Mouse (Mus musculus) midbrain, embryonic 13.5 days (tissue): ENCODE results near the gene C2. TPM values are rescaled to one million over a fixed set of nuclear protein-coding genes. Genes with fewer than 3 reads are reported as not detected.

Source experiments
- ATAC-seq: fragments of 200-750 bp; cut with Nextera tagmentation; 2 replicates; pipeline ENCODE4 v1.8.0; 2017; ENCODE audit warnings: mild to moderate bottlenecking, moderate TSS enrichment, moderate library complexity
- H3K27ac ChIP-seq: fragments of 300-500 bp; sonication (generic); 2 replicates; pipeline ENCODE4 v1.5.1; 2015; ENCODE audit warnings: inconsistent platforms, mild to moderate bottlenecking, moderate library complexity
- H3K27me3 ChIP-seq: fragments of 300-500 bp; sonication (generic); 2 replicates; pipeline ENCODE4 v1.6.1; 2015; ENCODE audit warnings: mild to moderate bottlenecking, inconsistent platforms
- H3K36me3 ChIP-seq: fragments of 300-500 bp; sonication (generic); 2 replicates; pipeline ENCODE4 v1.6.1; 2015; ENCODE audit warnings: mild to moderate bottlenecking, inconsistent platforms
- H3K4me1 ChIP-seq: fragments of 300-500 bp; sonication (generic); replicated peaks from 2 replicates; pipeline ENCODE4 v1.6.1; 2015; ENCODE audit warnings: inconsistent platforms
- H3K4me2 ChIP-seq: fragments of 300-500 bp; sonication (generic); replicated peaks from 2 replicates; pipeline ENCODE4 v1.6.1; 2015; ENCODE audit warnings: moderate library complexity, mild to moderate bottlenecking, inconsistent platforms
- H3K4me3 ChIP-seq: fragments of 300-500 bp; sonication (generic); replicated peaks from 2 replicates; pipeline ENCODE4 v1.5.1; 2015; ENCODE audit warnings: mild to moderate bottlenecking, inconsistent platforms
- H3K9ac ChIP-seq: fragments of 300-500 bp; sonication (generic); replicated peaks from 2 replicates; pipeline ENCODE4 v1.6.1; 2015; ENCODE audit warnings: mild to moderate bottlenecking, inconsistent platforms
- H3K9me3 ChIP-seq: fragments of 300-500 bp; sonication (generic); 2 replicates; pipeline ENCODE4 v1.6.1; 2016; ENCODE audit warnings: mild to moderate bottlenecking, inconsistent platforms
- WGBS: fragments of 180-500 bp; shearing (Covaris S2); methylation state at CpG from one replicate; pipeline ENCODE4 v1.1.7; 2015; 5-methylcytosine and 5-hydroxymethylcytosine counted together
- polyA plus RNA-seq: library from polyadenylated mRNA; unstranded; fragments of >200 nt; fragmentation: Nextera tagmentation; extraction: Ambion mirVana; gene quantifications from 2 replicates; pipeline ENCODE4 v1.2.1, GENCODE M21; 2015

The C2 gene
- polyA plus RNA-seq, 1 experiment from 2014 or later, result 1.2 TPM

DNA sequence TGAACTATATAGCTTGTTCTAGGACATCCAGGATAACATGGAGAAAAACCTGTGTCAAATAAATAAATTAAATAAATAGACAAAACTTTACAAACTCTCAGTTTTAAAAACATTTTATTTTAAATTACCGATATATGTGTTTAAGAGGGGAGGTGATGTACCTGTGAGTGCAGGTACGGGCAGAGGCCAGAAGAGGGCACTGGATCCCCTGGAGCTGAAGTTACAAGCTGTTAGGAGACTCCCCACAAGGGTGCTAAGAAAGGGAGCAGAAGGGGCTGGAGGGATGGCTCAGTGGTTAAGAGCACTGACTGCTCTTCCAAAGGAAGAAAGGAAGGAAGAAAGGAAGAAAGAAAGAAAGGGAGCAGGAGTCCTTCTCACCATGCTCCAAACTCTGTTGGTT is 6.7 kb downstream of the C2 start:
- Histone ChIP-seq H3K27ac (no peak overlapping the region), H3K9me3 (no peaks in the 10 kb centered on the region), H3K27me3 (no peaks in the 10 kb centered on the region), H3K36me3 (peaks cover 8% of the 10 kb centered on the region), H3K4me1 (peaks cover 21% of the 10 kb centered on the region), H3K4me3 (no peak overlapping the region), H3K9ac (no peak overlapping the region), H3K4me2 (no peak overlapping the region)
- no peak for ATAC-seq
- WGBS, result 95% methylated on average over 2 of the region's 2 CpGs

- H3K4me2 ChIP-seq, result no peak overlapping the region
- no peak overlapping the region for H3K27ac ChIP-seq
- no peak overlapping the region for H3K4me3 ChIP-seq
- no peak overlapping the region for H3K9ac ChIP-seq
- 87% methylated on average over 12 of the region's 12 CpGs for WGBS
- peaks cover 9% of the 10 kb centered on the region for H3K4me1 ChIP-seq
- no peak for ATAC-seq
- no peaks in the 10 kb centered on the region for H3K27me3 ChIP-seq
- no peaks in the 10 kb centered on the region for H3K9me3 ChIP-seq
- no peaks in the 10 kb centered on the region for H3K36me3 ChIP-seq
Measured at GRCm38 (mm10) chr17:34890074-34890743, 7.9 kb downstream of the C2 start.

- H3K4me3 ChIP-seq, result no peak overlapping the region
- no peak overlapping the region for H3K27ac ChIP-seq
- no peak overlapping the region for H3K4me2 ChIP-seq
- H3K36me3 ChIP-seq, result no peaks in the 10 kb centered on the region
- no peak overlapping the region for H3K9ac ChIP-seq
- no peak for ATAC-seq
- no peaks in the 10 kb centered on the region for H3K27me3 ChIP-seq
- 94% methylated on average over 5 of the region's 5 CpGs for WGBS
- H3K4me1 ChIP-seq, result no peaks in the 10 kb centered on the region
- no peaks in the 10 kb centered on the region for H3K9me3 ChIP-seq
Measured at GRCm38 (mm10) chr17:34887942-34888341, 10.1 kb downstream of the C2 start.

DNA sequence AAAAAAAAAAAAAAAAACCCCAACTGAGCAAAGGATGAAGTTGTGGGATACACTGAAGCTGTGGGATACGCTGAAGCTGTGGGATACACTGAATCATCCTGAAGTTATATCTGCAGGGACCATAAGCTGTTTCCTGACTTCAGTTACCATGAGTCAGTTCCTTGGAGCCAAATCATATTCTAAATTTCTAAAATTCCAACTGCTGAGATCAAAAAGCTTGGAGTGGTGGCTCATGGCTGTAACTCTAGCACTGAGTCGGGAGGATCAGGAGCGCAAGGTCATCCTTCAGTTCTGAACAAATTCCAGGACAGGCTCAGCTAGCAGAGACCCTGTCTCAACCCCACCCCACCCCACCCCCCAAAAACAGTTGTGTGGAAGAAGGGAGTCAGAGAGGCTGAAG is 12.4 kb downstream of the C2 start:
- H3K27ac ChIP-seq, result no peak overlapping the region
- 89% methylated on average over 3 of the region's 3 CpGs for WGBS
- H3K36me3 ChIP-seq, result no peaks in the 10 kb centered on the region
- ATAC-seq, result no peak
- H3K9me3 ChIP-seq, result no peaks in the 10 kb centered on the region
- H3K27me3 ChIP-seq, result peaks cover 12% of the 10 kb centered on the region
- H3K4me3 ChIP-seq, result no peak overlapping the region
- H3K4me2 ChIP-seq, result no peak overlapping the region
- no peak overlapping the region for H3K9ac ChIP-seq
- H3K4me1 ChIP-seq, result no peaks in the 10 kb centered on the region

DNA sequence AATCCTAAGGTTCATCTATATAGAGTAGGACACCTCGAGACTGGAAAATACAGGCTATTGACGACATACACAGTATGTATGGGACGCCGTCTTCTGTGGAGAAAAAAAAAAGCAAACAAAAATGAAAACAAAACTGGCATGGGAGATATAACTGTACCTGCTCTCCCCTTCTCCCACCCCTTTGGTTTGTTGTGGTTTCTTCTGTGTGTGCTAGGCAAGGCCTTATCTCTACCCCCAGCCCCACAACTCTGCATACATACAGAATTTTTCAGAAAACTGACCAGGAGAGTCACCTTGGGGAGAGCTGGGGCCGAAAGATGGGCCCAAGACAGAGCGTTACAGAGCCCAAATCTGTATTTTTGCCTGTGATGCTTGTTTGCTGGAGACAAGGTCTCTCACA is 13.4 kb downstream of the C2 start:
- H3K4me2 ChIP-seq, result no peak overlapping the region
- no peak overlapping the region for H3K4me3 ChIP-seq
- ATAC-seq, result no peak
- H3K4me1 ChIP-seq, result no peaks in the 10 kb centered on the region
- H3K27ac ChIP-seq, result no peak overlapping the region
- no peak overlapping the region for H3K9ac ChIP-seq
- WGBS, result 87% methylated on average over 6 of the region's 6 CpGs
- H3K36me3 ChIP-seq, result no peaks in the 10 kb centered on the region
- no peaks in the 10 kb centered on the region for H3K9me3 ChIP-seq
- peaks cover 12% of the 10 kb centered on the region for H3K27me3 ChIP-seq

DNA sequence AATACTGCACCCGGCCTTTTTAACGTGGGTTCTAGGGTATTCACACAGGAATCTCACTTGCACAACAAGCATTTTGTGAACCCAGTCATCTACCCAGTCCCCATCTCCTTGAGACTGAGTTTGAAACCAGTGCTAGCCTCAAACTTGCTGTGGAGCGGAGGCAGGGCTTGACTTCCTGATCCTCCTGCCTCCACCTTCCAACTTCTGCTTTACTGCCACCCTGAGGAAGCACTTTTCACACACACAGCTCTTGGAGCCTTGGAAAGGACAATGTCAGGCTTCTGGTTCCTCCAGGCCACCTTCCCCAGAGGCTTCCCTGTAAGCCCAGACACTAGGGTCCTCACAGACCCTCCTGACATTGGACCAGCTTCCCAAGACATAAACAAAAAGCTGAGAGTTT is 14.7 kb downstream of the C2 start:
- Histone ChIP-seq H3K36me3 (no peaks in the 10 kb centered on the region), H3K4me2 (no peak overlapping the region), H3K4me3 (no peak overlapping the region), H3K4me1 (no peaks in the 10 kb centered on the region), H3K9me3 (no peaks in the 10 kb centered on the region), H3K27me3 (peaks cover 12% of the 10 kb centered on the region), H3K27ac (no peak overlapping the region), H3K9ac (no peak overlapping the region)
- 60% methylated on average over 3 of the region's 3 CpGs for WGBS
- ATAC-seq, result no peak

DNA sequence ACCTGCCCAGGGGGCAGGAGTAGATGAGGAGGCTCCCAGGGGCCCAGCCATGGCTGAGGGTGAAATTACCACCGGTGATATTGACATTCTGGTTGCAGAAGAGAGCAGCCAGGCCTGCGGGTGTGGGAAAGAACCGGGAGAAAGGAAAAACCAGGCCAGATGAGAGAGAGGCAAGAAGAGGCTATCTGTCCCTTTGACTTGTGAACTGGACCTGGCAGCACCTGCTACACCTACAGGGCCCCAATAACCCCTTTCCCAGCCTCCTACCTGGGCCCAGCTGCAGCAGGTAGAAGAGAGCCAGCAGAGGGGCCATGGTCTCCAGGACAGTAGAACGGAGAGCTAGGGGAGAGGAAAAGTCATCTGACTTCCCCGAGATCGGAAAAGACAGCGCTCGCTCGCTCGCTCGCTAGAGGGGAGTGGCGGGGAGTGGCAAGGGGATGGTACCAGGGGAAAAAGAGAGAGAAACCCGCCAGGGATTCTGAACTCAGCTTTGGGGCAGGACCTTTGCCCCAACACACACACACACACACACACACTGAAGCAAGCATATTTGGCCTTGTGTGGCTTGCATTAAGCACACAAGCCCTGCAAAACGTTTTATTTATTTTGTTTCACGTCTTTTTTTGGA is 16.3 kb downstream of the C2 start, which contains the start of gene Gm20547:
Gm20547 (minus strand) TSS at position 360 of the 628 bp plus-strand sequence.
- Histone ChIP-seq H3K4me1 (no peaks in the 10 kb centered on the region), H3K27me3 (peaks cover 12% of the 10 kb centered on the region), H3K36me3 (no peaks in the 10 kb centered on the region), H3K9me3 (no peaks in the 10 kb centered on the region), H3K9ac (no peak within 1 kb of the TSS), H3K27ac (no peak within 1 kb of the TSS), H3K4me2 (no peak within 1 kb of the TSS), H3K4me3 (no peak within 1 kb of the TSS)
- 10% methylated on average over 15 of the region's 15 CpGs for WGBS
- no peak for ATAC-seq

DNA sequence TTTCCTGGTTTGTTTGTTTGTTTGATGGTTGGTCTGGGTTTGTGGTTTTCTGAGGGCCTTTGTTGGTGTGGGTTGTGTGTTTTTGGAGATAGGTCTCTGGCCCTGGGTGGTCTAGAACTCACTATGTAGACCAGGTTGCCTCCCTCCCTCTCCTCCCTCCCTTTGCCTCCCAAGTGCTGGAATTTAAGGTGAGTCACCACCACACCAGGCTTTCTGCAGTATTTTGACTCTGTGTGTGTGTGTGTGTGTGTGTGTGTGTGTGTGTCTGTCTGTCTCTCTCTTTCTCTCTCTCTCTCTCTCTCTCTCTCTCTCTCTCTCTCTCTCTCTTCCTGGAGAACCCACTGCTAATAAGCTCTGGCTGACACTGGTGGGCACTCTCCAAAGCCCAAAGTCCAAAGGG is 16.9 kb downstream of the C2 start:
- no peak for ATAC-seq
- Histone ChIP-seq H3K27me3 (peaks cover 12% of the 10 kb centered on the region), H3K9ac (no peak overlapping the region), H3K36me3 (no peaks in the 10 kb centered on the region), H3K4me1 (no peaks in the 10 kb centered on the region), H3K9me3 (no peaks in the 10 kb centered on the region), H3K27ac (no peak overlapping the region), H3K4me2 (no peak overlapping the region), H3K4me3 (no peak overlapping the region)

GRCm38 (mm10) chr17:34879336-34879879 is 18.7 kb downstream of the C2 start, which contains the start of gene Zbtb12:
Gene Zbtb12 (plus strand): TSS chr17:34879483.
- Histone ChIP-seq H3K27me3 (peaks cover 12% of the 10 kb centered on the region), H3K9me3 (no peaks in the 10 kb centered on the region), H3K27ac (no peak within 1 kb of the TSS), H3K4me1 (no peaks in the 10 kb centered on the region), H3K4me3 (no peak within 1 kb of the TSS), H3K4me2 (no peak within 1 kb of the TSS), H3K9ac (no peak within 1 kb of the TSS), H3K36me3 (no peaks in the 10 kb centered on the region)
- no peak for ATAC-seq
- 73% methylated on average over 11 of the region's 11 CpGs for WGBS

DNA sequence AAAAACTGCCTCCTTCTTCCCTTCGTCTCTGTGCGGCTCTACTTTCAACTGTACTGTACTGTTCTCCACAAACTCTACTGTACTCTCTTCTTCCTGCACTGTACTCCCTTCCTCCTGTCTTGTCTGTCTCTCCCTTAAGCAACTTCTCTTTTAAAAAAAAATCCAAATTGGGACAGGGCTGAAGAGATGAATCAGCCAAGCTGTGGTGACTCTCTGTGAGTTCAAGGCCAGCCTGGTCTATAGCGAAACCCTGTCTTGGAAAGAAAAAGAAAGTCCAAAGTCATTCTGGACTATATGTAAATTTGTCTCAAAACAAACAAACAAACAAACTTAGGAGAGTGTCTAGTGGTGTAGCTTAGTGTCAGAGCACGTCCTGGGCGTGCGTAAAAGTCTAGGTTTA is 23.7 kb downstream of the C2 start:
- no peak for ATAC-seq
- Histone ChIP-seq H3K9ac (no peak overlapping the region), H3K27me3 (no peaks in the 10 kb centered on the region; the same call in 1 of the 2 replicates), H3K36me3 (no peaks in the 10 kb centered on the region), H3K4me3 (no peak overlapping the region), H3K9me3 (no peaks in the 10 kb centered on the region), H3K4me1 (no peaks in the 10 kb centered on the region), H3K27ac (no peak overlapping the region), H3K4me2 (no peak overlapping the region)
- WGBS, result 93% methylated on average over 6 of the region's 6 CpGs

DNA sequence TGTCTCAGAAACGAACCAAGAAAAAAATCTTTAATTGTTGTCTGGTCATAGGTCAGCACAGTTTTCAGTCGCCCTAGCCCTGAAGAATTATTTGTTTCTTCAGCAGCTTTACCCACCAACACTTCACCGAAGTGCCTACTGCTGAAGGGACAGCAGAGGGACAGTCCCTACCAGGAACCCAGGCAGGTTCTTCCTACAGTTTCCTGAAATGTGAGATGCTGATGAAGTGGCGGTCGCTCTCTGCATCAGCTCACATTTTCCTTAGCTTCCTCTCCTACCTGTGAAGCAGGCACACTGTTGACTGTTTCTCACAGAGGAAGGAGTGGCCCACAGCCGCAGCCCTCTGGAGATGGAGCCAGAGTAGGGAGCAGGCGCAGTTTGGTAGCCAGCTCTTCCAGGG is 32.1 kb downstream of the C2 start:
- no peak for ATAC-seq
- no peaks in the 10 kb centered on the region for H3K36me3 ChIP-seq
- no peak overlapping the region for H3K4me3 ChIP-seq
- H3K27ac ChIP-seq, result no peak overlapping the region
- H3K4me1 ChIP-seq, result no peaks in the 10 kb centered on the region
- WGBS, result 64% methylated on average over 7 of the region's 7 CpGs
- H3K9me3 ChIP-seq, result no peaks in the 10 kb centered on the region
- H3K4me2 ChIP-seq, result no peak overlapping the region
- H3K27me3 ChIP-seq, result no peaks in the 10 kb centered on the region
- H3K9ac ChIP-seq, result no peak overlapping the region

DNA sequence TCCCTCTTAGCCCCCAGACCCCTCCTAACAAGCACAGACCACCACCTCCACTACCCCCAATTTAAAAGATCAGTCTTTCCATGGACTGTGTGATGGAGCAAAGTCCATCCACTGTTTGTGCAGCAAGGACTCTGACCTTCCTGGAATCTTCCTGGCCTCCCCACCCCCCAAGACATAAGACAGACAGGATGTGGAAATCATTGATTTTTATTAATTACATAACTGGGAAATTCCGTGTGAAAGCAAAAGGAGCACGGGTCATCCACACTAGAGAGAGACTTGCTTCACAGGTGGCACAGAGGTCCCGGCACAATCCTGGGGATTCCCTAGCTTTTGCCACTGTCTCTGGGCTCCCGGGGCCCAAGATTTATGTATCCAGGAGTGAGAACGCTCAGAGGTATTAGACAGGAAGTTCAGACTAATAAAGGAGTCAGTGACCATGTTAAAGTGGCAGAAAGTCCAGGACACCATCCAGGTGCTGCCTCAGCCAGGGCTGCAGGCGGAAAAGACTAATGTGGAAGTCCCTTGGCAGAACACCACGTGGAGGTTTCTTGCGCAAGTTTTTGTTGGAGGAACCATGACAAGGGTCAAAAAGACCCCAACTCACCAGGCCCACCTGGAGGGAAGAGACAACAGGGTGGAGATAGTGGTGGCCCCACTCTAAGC is 35.5 kb downstream of the C2 start, which contains the start of gene Cfb:
Cfb (minus strand) TSS at position 103 of the 666 bp plus-strand sequence.
- 75% methylated on average over 8 of the region's 8 CpGs for WGBS
- Histone ChIP-seq H3K27ac (no peak within 1 kb of the TSS), H3K9ac (no peak within 1 kb of the TSS), H3K9me3 (no peaks in the 10 kb centered on the region), H3K27me3 (no peaks in the 10 kb centered on the region), H3K36me3 (peaks cover 6% of the 10 kb centered on the region; the same call in 1 of the 2 replicates), H3K4me1 (no peaks in the 10 kb centered on the region), H3K4me2 (no peak within 1 kb of the TSS), H3K4me3 (no peak within 1 kb of the TSS)
- ATAC-seq, result no peak
